Mouse (Mus musculus) lung, adult 2 months (tissue): ENCODE data around the gene Otogl.

Experiments used
- CTCF ChIP-seq: fragments of 200-500 bp; IDR thresholded peaks from 2 replicates; pipeline ENCODE4 v1.5.1; 2011; ENCODE audit warnings: mild to moderate bottlenecking, low read length, control low read depth; ENCODE audit not compliant: insufficient read depth
- POLR2A ChIP-seq: fragments of 200-500 bp; IDR thresholded peaks from 2 replicates; pipeline ENCODE4 v1.6.1; 2011; ENCODE audit warnings: low read depth, mild to moderate bottlenecking, control low read depth, low read length, borderline replicate concordance; ENCODE audit errors: extremely low read depth

DNA sequence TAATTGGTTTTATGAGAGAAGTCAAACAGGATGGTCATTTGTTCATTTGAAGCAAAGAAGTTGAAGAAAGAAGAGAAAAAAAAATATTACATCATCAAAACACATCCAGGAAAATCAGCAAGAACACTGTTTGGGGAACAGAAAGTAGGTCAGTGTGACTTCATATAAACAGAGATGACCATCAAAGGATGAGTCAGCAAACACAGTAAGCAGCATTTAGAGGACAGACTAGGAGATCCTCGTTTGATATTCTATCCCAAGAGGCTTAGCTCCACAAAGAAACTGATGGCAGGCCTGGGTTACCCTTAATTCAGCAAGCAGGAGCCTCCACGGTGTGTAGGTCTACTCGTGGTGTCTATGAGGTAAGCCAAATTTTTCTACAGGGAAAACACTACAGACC is 31.9 kb upstream of the Otogl start:
- TF ChIP-seq POLR2A (no peak), CTCF (no peak)
